Mouse (Mus musculus) cortical plate, adult 2 months (tissue): ENCODE results near the gene Gm5741. TPM values are rescaled to one million over a fixed set of nuclear protein-coding genes. Genes with fewer than 3 reads are reported as not detected.

Experiments
- H3K27ac ChIP-seq: fragments of 200-500 bp; 2 replicates; pipeline ENCODE4 v1.5.1; 2012; ENCODE audit warnings: low read length, control low read depth, inconsistent platforms; ENCODE audit not compliant: insufficient read depth
- H3K4me1 ChIP-seq: fragments of 200-500 bp; 2 replicates; pipeline ENCODE4 v1.6.1; 2011; ENCODE audit warnings: low read length; ENCODE audit not compliant: control insufficient read depth, insufficient read depth
- H3K4me3 ChIP-seq: fragments of 200-500 bp; 2 replicates; pipeline ENCODE4 v1.5.1; 2011; ENCODE audit warnings: mild to moderate bottlenecking, low read length, control low read depth; ENCODE audit not compliant: insufficient read depth
- CTCF ChIP-seq: fragments of 200-500 bp; IDR thresholded peaks from 2 replicates; pipeline ENCODE4 v1.5.1; 2011; ENCODE audit warnings: mild to moderate bottlenecking, control low read depth, low read length; ENCODE audit not compliant: insufficient read depth; ENCODE audit errors: extremely low read depth
- POLR2A ChIP-seq: fragments of 200-500 bp; IDR thresholded peaks from 2 replicates; pipeline ENCODE4 v1.6.1; 2011; ENCODE audit warnings: mild to moderate bottlenecking, low read length, control low read depth; ENCODE audit not compliant: insufficient read depth; ENCODE audit errors: extremely low read depth
- polyA plus RNA-seq: library from polyadenylated mRNA; depleted of rRNA; stranded (reverse); fragments of >200 nt; gene quantifications from 2 replicates; pipeline ENCODE4 v1.2.3, GENCODE M21; 2012

Gm5741 gene
- polyA plus RNA-seq, 1 experiment: not detected

GRCm38 (mm10) chr8:85035165-85035727 is 32.5 kb downstream of the Gm5741 start:
- TF ChIP-seq POLR2A (no peak), CTCF (no peak)
- H3K4me3 ChIP-seq: peak overlapping the region; percentile 68; the same call in 1 of the 2 replicates
- no peaks in the 10 kb centered on the region; the same call in 1 of the 2 replicates for H3K4me1 ChIP-seq
- H3K27ac ChIP-seq: no peak overlapping the region

GRCm38 (mm10) chr8:85034764-85035163 is 33.0 kb downstream of the Gm5741 start:
- Histone ChIP-seq H3K27ac (no peak overlapping the region), H3K4me3 (no peak overlapping the region), H3K4me1 (no peaks in the 10 kb centered on the region; the same call in 1 of the 2 replicates)
- TF ChIP-seq CTCF (no peak), POLR2A (peak; percentile 41; the same call in 1 of the 2 replicates)

- H3K27ac ChIP-seq: no peak overlapping the region
- no peaks in the 10 kb centered on the region; the same call in 1 of the 2 replicates for H3K4me1 ChIP-seq
- no peak for TF ChIP-seq CTCF
- no peak for TF ChIP-seq POLR2A
- H3K4me3 ChIP-seq: no peak overlapping the region
Observed at GRCm38 (mm10) chr8:85033867-85034266, 33.9 kb downstream of the Gm5741 start.

- peaks cover 4% of the 10 kb centered on the region for H3K4me1 ChIP-seq
- H3K4me3 ChIP-seq: no peak overlapping the region
- TF ChIP-seq CTCF: no peak
- TF ChIP-seq POLR2A: no peak
- H3K27ac ChIP-seq: no peak overlapping the region
Observed at GRCm38 (mm10) chr8:85032622-85033311, 35.0 kb downstream of the Gm5741 start.

- no peak for TF ChIP-seq CTCF
- no peak for TF ChIP-seq POLR2A
- Histone ChIP-seq H3K27ac (no peak overlapping the region), H3K4me1 (peaks cover 7% of the 10 kb centered on the region), H3K4me3 (no peak overlapping the region)
Observed at GRCm38 (mm10) chr8:85029271-85029670, 38.5 kb downstream of the Gm5741 start.

GRCm38 (mm10) chr8:85027922-85028321 is 39.9 kb downstream of the Gm5741 start:
- Histone ChIP-seq H3K27ac (no peak overlapping the region), H3K4me1 (peaks cover 10% of the 10 kb centered on the region), H3K4me3 (peak overlapping the region; percentile 80; the same call in 1 of the 2 replicates)
- TF ChIP-seq POLR2A (no peak), CTCF (no peak)

GRCm38 (mm10) chr8:85027516-85027855 is 40.3 kb downstream of the Gm5741 start:
- TF ChIP-seq POLR2A (no peak), CTCF (no peak)
- H3K27ac ChIP-seq: no peak overlapping the region
- H3K4me3 ChIP-seq: peak overlapping the region; percentile 80
- peaks cover 10% of the 10 kb centered on the region for H3K4me1 ChIP-seq

GRCm38 (mm10) chr8:85026670-85027515 is 40.9 kb downstream of the Gm5741 start, which contains the start of gene Trir:
TSS of gene Trir (plus strand) at chr8:85026823.
- Histone ChIP-seq H3K27ac (peak within 1 kb of the TSS; percentile 96), H3K4me3 (peak within 1 kb of the TSS; percentile 96), H3K4me1 (peaks cover 10% of the 10 kb centered on the region)
- TF ChIP-seq CTCF (no peak), POLR2A (peak; percentile 94)

GRCm38 (mm10) chr8:85025098-85025932 is 42.5 kb downstream of the Gm5741 start, which contains the start of gene Asna1:
TSS of gene Asna1 (minus strand) at chr8:85025281.
- Histone ChIP-seq H3K27ac (peak within 1 kb of the TSS; percentile 58), H3K4me1 (peaks cover 10% of the 10 kb centered on the region), H3K4me3 (peak within 1 kb of the TSS; percentile 96)
- TF ChIP-seq POLR2A (peak; percentile 67; the same call in 1 of the 2 replicates), CTCF (no peak)
